9 mouse cellular contexts compared by ENCODE assay signal in genomic region chr17:47989951-47990378, GRCm38 (mm10). TPM values are rescaled to one million over a fixed set of nuclear protein-coding genes. Genes with fewer than 3 reads are reported as not detected.
DNase-seq lines count a peak whose midpoint lies in the region; ATAC-seq and TF ChIP-seq lines count a peak whose summit lies in the region.
"Had no signal": no experiment of that assay in that cellular context is flagged by ENCODE, and none has a peak within 500 bp of the region (broad histone marks: within the 10 kb centered on the region; RNA-seq: fewer than 3 reads in every experiment).

No protein-coding gene starts in this region.

- H3K27me3 ChIP-seq in heart, embryonic 15.5 days, result no peaks in the 10 kb centered on the region
- H3K27me3 ChIP-seq in embryonic facial prominence, embryonic 10.5 days (replicated peaks; ENCODE audit: low read depth, poor library complexity, severe bottlenecking), result peaks cover 21% of the 10 kb centered on the region; the same call in 1 of the 2 replicates
- H3K27me3 ChIP-seq in intestine, postnatal 0 days (replicated peaks; ENCODE audit: control insufficient read depth, insufficient read depth, low read length), result no peaks in the 10 kb centered on the region
- no peaks in the 10 kb centered on the region for H3K27me3 ChIP-seq in midbrain, embryonic 14.5 days (ENCODE audit: control insufficient read depth, insufficient read depth, low read length)

- H3K27ac ChIP-seq in heart, embryonic 15.5 days, result no peak overlapping the region
- H3K27ac ChIP-seq in embryonic facial prominence, embryonic 10.5 days (replicated peaks), result peak overlapping the region; percentile 88
- no peak overlapping the region for H3K27ac ChIP-seq in intestine, postnatal 0 days (ENCODE audit: low read depth, low read length)
- H3K27ac ChIP-seq in midbrain, embryonic 14.5 days (replicated peaks; ENCODE audit: low read depth, low read length), result no peak overlapping the region

- WGBS in heart, embryonic 15.5 days, result 21% methylated on average over 8 of the region's 8 CpGs
- WGBS in embryonic facial prominence, embryonic 10.5 days, result 3% methylated on average over 8 of the region's 8 CpGs
- WGBS in intestine, postnatal 0 days, result 13% methylated on average over 8 of the region's 8 CpGs
- WGBS in midbrain, embryonic 14.5 days, result 8% methylated on average over 8 of the region's 8 CpGs

- peak; percentile 64 for TF ChIP-seq CTCF in intestine, postnatal 0 days (IDR thresholded peaks at IDR 0.05; ENCODE audit: low read depth)

- DNase-seq in heart, adult 8-10 months (ENCODE audit: low spot score), result no peak
- peak; percentile 86 for DNase-seq in embryonic facial prominence, embryonic 10.5 days (ENCODE audit: low spot score)
- peak; percentile 71 for DNase-seq in midbrain, embryonic 14.5 days
- no peak for DNase-seq in ovary, postnatal 10 days (ENCODE audit: low spot score)
- DNase-seq in MN1 (ENCODE audit: low spot score), result no peak
- DNase-seq in kidney, adult 9 months, result no peak

- H3K9me3 ChIP-seq in heart, embryonic 15.5 days (replicated peaks), result no peaks in the 10 kb centered on the region
- no peaks in the 10 kb centered on the region for H3K9me3 ChIP-seq in embryonic facial prominence, embryonic 10.5 days
- no peaks in the 10 kb centered on the region for H3K9me3 ChIP-seq in intestine, postnatal 0 days (ENCODE audit: control insufficient read depth)
- no peaks in the 10 kb centered on the region for H3K9me3 ChIP-seq in midbrain, embryonic 14.5 days (ENCODE audit: control insufficient read depth, low read length)

- H3K4me3 ChIP-seq in heart, embryonic 15.5 days, result no peak overlapping the region
- H3K4me3 ChIP-seq in embryonic facial prominence, embryonic 10.5 days, result peak overlapping the region; percentile 30
- H3K4me3 ChIP-seq in intestine, postnatal 0 days (ENCODE audit: low read depth, low read length), result no peak overlapping the region
- H3K4me3 ChIP-seq in midbrain, embryonic 14.5 days (replicated peaks; ENCODE audit: low read depth, low read length), result no peak overlapping the region

- H3K4me2 ChIP-seq in heart, embryonic 15.5 days, result no peak overlapping the region
- H3K4me2 ChIP-seq in intestine, postnatal 0 days (replicated peaks; ENCODE audit: low read depth), result peak overlapping the region; percentile 30; the same call in 1 of the 2 replicates
- H3K4me2 ChIP-seq in midbrain, embryonic 14.5 days (ENCODE audit: low read length), result no peak overlapping the region

- ATAC-seq in heart, embryonic 15.5 days (replicated peaks; ENCODE audit: insufficient number of reproducible peaks, insufficient read depth, low FRiP score, low read depth), result peak; percentile 23; the same call in 1 of the 2 replicates
- ATAC-seq in intestine, postnatal 0 days, result peak; percentile 88
- peak; percentile 48 for ATAC-seq in midbrain, embryonic 14.5 days (ENCODE audit: low FRiP score, low TSS enrichment)

- no peak overlapping the region for H3K9ac ChIP-seq in heart, embryonic 15.5 days
- no peak overlapping the region for H3K9ac ChIP-seq in intestine, postnatal 0 days (ENCODE audit: low read depth, low read length)
- no peak overlapping the region for H3K9ac ChIP-seq in midbrain, embryonic 14.5 days (replicated peaks; ENCODE audit: low read length)

- H3K4me1 ChIP-seq in heart, embryonic 15.5 days (replicated peaks), result peaks cover 13% of the 10 kb centered on the region
- H3K4me1 ChIP-seq in embryonic facial prominence, embryonic 10.5 days, result peaks cover 60% of the 10 kb centered on the region
- H3K4me1 ChIP-seq in intestine, postnatal 0 days (replicated peaks; ENCODE audit: control insufficient read depth, insufficient read depth, low read length), result peaks cover 9% of the 10 kb centered on the region; the same call in 1 of the 2 replicates
- peaks cover 10% of the 10 kb centered on the region for H3K4me1 ChIP-seq in midbrain, embryonic 14.5 days (ENCODE audit: control insufficient read depth, insufficient read depth, low read length)

- H3K36me3 ChIP-seq in heart, embryonic 15.5 days, result no peaks in the 10 kb centered on the region
- H3K36me3 ChIP-seq in embryonic facial prominence, embryonic 10.5 days (replicated peaks), result no peaks in the 10 kb centered on the region
- no peaks in the 10 kb centered on the region; the same call in 1 of the 2 replicates for H3K36me3 ChIP-seq in intestine, postnatal 0 days (ENCODE audit: control insufficient read depth, insufficient read depth)
- H3K36me3 ChIP-seq in midbrain, embryonic 14.5 days (ENCODE audit: control insufficient read depth, insufficient read depth, low read length), result no peaks in the 10 kb centered on the region

RNA-seq across cellular contexts. Expression of gene 1700122O11Rik, which starts 48.1 kb away (rescaled TPM):
- not detected in 2 replicates for polyA plus RNA-seq in heart, embryonic 15.5 days (2015; fragmentation: Nextera tagmentation; extraction: Ambion mirVana)
- total RNA-seq in heart, adult 8-10 months (2022), result not detected
- polyA plus RNA-seq in embryonic facial prominence, embryonic 10.5 days (2016; fragmentation: Nextera tagmentation; extraction: Ambion mirVana), result not detected in 2 replicates
- not detected in 2 replicates for polyA plus RNA-seq in intestine, postnatal 0 days (2015; fragmentation: Nextera tagmentation; extraction: Ambion mirVana)
- polyA plus RNA-seq in midbrain, embryonic 14.5 days (2014; fragmentation: Nextera tagmentation; extraction: Ambion mirVana), result not detected in 2 replicates
- total RNA-seq: MEL had no signal

Comparison
In these comparisons a context has a peak if more than half of its experiments do, and no peak if none do; other contexts are left out.
1. ATAC-seq: peak in every context shown above with its lines; median percentile 88 in intestine, postnatal 0 days; 48 in midbrain, embryonic 14.5 days; 23 in heart, embryonic 15.5 days.
2. DNase-seq: peak in embryonic facial prominence, embryonic 10.5 days (single experiment) and midbrain, embryonic 14.5 days (single experiment); none in heart, adult 8-10 months (single experiment), ovary, postnatal 10 days (single experiment), MN1 (single experiment) and kidney, adult 9 months (single experiment).